Mouse (Mus musculus) T-helper 2 cell (primary cell): Measurements from ENCODE around the gene Epha2.

Experiments used
- in situ Hi-C: fragments of 300-600 bp; cut with MboI, MseI; formaldehyde crosslinking; loops from one replicate; pipeline ENCODE4 v1.15.1; 2025; ENCODE audit warnings: high pct_unique_total_duplicates

The Epha2 gene

DNA sequence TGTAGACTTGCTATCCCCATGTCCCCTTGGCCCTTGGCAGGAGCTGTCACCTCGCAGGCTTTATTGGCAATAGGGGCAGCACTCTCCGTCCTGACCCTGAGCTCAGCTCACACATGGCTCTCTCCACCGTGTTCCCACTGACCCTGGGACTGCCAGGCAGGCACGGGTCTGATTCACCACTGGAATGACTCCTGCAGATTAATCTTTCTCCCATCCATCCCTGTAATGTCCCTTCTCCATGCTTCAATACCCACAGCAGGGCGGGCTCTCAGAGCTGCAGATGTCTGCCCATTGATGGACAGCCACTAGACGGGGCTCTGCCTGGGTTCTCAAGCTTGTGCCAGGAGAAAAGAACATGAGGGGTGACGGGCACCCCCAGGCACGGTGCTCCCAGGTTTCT lies 64.1 kb downstream of the Epha2 start:
- in situ Hi-C loops, result no loop called here

DNA sequence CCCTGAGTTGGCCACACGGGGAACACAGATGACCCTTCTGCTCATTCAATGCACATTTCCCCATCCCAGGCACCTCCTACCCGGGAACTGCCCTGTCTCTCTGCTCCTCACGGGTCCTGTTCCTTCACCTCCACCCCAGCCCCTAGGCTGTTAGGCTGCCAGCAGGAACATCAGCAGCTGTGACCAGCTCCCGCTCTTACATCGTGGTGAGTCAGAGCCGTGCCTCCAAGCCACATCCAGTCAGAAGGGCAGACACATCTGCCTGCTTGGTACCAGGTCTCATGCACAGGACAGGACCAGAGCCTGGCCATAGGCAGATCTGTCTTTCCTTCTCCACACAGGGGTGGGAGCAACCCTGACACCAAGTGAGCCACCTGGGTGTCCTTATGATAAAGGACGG lies 64.8 kb downstream of the Epha2 start:
- in situ Hi-C loops, result no loop called here

GRCm38 (mm10) chr4:141367997-141368791 lies 67.2 kb downstream of the Epha2 start, which contains the start of gene Fam131c:
TSS of gene Fam131c (plus strand) at chr4:141368220.
- in situ Hi-C loops, result no loop called here

GRCm38 (mm10) chr4:141372426-141372825 lies 71.4 kb downstream of the Epha2 start:
- in situ Hi-C loops, result no loop called here
